Mouse (Mus musculus) thymus, adult 2 months (tissue): ENCODE data around the gene Pros1.

Source experiments
- CTCF ChIP-seq: fragments of 200-500 bp; IDR thresholded peaks from 2 replicates; pipeline ENCODE4 v1.5.1; 2012; ENCODE audit warnings: mild to moderate bottlenecking, control low read depth, low read length, moderate library complexity, borderline replicate concordance; ENCODE audit not compliant: control insufficient read depth, poor library complexity, insufficient read depth; ENCODE audit errors: extremely low read depth
- POLR2A ChIP-seq: fragments of 200-500 bp; IDR thresholded peaks from 2 replicates; pipeline ENCODE4 v1.6.1; 2012; ENCODE audit warnings: mild to moderate bottlenecking, low read length, control low read depth, moderate library complexity; ENCODE audit not compliant: control insufficient read depth, poor library complexity, insufficient read depth; ENCODE audit errors: extremely low read depth

DNA sequence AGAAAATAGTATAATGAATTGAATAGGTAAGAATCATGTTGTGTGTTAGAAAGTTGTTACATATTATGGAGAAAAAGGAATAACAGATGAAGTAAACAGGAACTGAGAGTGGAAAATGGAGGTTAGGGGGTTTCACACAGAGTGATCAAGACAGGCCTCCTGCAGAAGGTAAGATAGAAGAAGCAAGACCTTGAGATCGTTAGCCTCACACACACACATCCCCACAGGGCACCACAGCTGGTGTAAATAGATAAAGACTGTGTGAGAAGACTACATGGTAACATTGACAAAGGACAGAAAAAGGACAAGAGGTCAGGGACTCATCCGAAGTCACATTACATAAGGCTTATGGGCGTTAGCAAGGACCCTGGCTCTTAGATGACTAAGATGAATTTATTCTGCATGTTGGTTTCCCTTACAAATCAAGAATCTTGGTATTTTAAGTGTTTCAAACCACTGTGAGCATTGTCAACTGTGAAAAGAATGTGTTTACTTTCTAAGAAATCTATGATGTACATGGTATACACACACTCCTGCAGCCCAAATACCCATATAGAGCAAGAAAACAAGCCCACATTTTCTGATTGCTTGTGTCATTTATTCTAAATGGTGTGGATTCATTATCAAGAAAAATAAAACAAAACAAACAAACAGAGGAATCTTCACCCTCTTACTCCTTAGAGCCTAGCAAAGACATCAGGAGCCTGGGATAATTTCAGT, 19.9 kb upstream of the Pros1 start:
- TF ChIP-seq POLR2A, result no peak
- TF ChIP-seq CTCF, result no peak
